In the genomic region with DNA sequence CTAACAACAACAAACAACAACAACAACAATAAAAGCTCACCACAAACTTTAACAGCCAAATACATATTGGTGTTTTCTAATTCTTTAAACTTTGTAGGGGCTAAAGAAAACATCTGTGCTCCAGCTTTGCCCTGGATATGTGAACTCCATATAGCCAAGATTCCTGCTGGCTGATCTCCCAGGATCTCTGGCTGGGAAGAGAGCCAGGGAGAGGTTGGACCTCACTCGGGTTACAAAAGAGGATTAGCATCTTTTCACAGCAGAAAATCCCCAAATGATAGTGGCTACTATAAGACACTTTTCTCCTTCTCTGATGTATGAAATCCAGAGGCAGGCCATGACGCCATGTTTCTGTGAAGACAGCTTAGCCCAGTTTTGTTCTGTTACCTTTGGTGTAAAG, we compare ENCODE assay signal across 8 mouse cellular contexts. TPM values are rescaled to one million over a fixed set of nuclear protein-coding genes. Genes with fewer than 3 reads are reported as not detected.
DNase-seq lines count a peak whose midpoint lies in the region; ATAC-seq lines count a peak whose summit lies in the region.

No protein-coding gene starts in this region.

- WGBS in hindbrain, embryonic 14.5 days = 41% methylated on average over 2 of the region's 2 CpGs
- 66% methylated on average over 2 of the region's 2 CpGs for WGBS in hindbrain, embryonic 11.5 days

- no peaks in the 10 kb centered on the region for H3K9me3 ChIP-seq in hindbrain, embryonic 14.5 days (ENCODE audit: control insufficient read depth, low read length)
- no peaks in the 10 kb centered on the region for H3K9me3 ChIP-seq in hindbrain, embryonic 11.5 days (ENCODE audit: control insufficient read depth, low read length)

- H3K27ac ChIP-seq in hindbrain, embryonic 14.5 days = no peak overlapping the region
- no peak overlapping the region for H3K27ac ChIP-seq in hindbrain, embryonic 11.5 days (ENCODE audit: low read depth, low read length)

- H3K4me1 ChIP-seq in hindbrain, embryonic 14.5 days (replicated peaks; ENCODE audit: control insufficient read depth, insufficient read depth, low read length) = no peaks in the 10 kb centered on the region
- no peaks in the 10 kb centered on the region for H3K4me1 ChIP-seq in hindbrain, embryonic 11.5 days (replicated peaks; ENCODE audit: control insufficient read depth, insufficient read depth, low read length)

- no peak overlapping the region for H3K4me3 ChIP-seq in hindbrain, embryonic 14.5 days (replicated peaks; ENCODE audit: low read length)
- H3K4me3 ChIP-seq in hindbrain, embryonic 11.5 days (ENCODE audit: low read depth, low read length) = no peak overlapping the region

- no peaks in the 10 kb centered on the region for H3K36me3 ChIP-seq in hindbrain, embryonic 14.5 days (replicated peaks; ENCODE audit: control insufficient read depth, insufficient read depth)
- H3K36me3 ChIP-seq in hindbrain, embryonic 11.5 days (ENCODE audit: control insufficient read depth, insufficient read depth, low read length) = no peaks in the 10 kb centered on the region

- no peak overlapping the region for H3K4me2 ChIP-seq in hindbrain, embryonic 14.5 days (replicated peaks)
- no peak overlapping the region for H3K4me2 ChIP-seq in hindbrain, embryonic 11.5 days (replicated peaks; ENCODE audit: low read depth, low read length)

- DNase-seq in hindbrain, embryonic 14.5 days (ENCODE audit: low spot score) = peak; percentile 71
- DNase-seq in hindbrain, embryonic 11.5 days (ENCODE audit: low spot score) = no peak
- DNase-seq in adrenal gland, postnatal 25 days = peak; percentile 41
- DNase-seq in heart, postnatal 14 days = peak; percentile 51 to 66
- peak; percentile 30 for DNase-seq in ovary, adult 18-20 months (ENCODE audit: low spot score)
- no peak for DNase-seq in left cerebral cortex, postnatal 14 days (ENCODE audit: low spot score in 2 of 2)
- no peak for DNase-seq in right cerebral cortex, adult 18-20 months

- no peak overlapping the region for H3K9ac ChIP-seq in hindbrain, embryonic 14.5 days
- no peak overlapping the region for H3K9ac ChIP-seq in hindbrain, embryonic 11.5 days (ENCODE audit: low read depth, low read length)

- intact Hi-C loops in heart, postnatal 14 days (cut with DNase I) = no loop called here
- intact Hi-C loops in left cerebral cortex, postnatal 14 days (cut with DNase I) = no loop called here

- no peaks in the 10 kb centered on the region for H3K27me3 ChIP-seq in hindbrain, embryonic 14.5 days (ENCODE audit: control insufficient read depth, insufficient read depth, low read length)
- H3K27me3 ChIP-seq in hindbrain, embryonic 11.5 days (ENCODE audit: control insufficient read depth, insufficient read depth, low read length) = no peaks in the 10 kb centered on the region

- ATAC-seq in hindbrain, embryonic 14.5 days (ENCODE audit: low FRiP score) = no peak
- ATAC-seq in hindbrain, embryonic 11.5 days (ENCODE audit: low FRiP score) = no peak
- ATAC-seq in erythroid progenitor cell, adult 5-6 weeks (replicated peaks; ENCODE audit: low FRiP score, poor library complexity, severe bottlenecking) = no peak

RNA-seq across cellular contexts. Expression of a gene that starts 6.7 kb away (rescaled TPM):
- 3.0 and 3.3 TPM in 2 replicates for polyA plus RNA-seq in hindbrain, embryonic 14.5 days (2014; fragmentation: Nextera tagmentation; extraction: Ambion mirVana)
- 4.7 and 6.0 TPM in 2 replicates for polyA plus RNA-seq in hindbrain, embryonic 11.5 days (2014; fragmentation: Nextera tagmentation; extraction: Ambion mirVana)
- 2.8 and 3.6 TPM in 2 replicates for total RNA-seq in adrenal gland, postnatal 25 days (2021)
- total RNA-seq in heart, postnatal 14 days (2021) = 1 to 10 TPM; 1.2 to 3.2 TPM
- 6.3 and 9.4 TPM in 2 replicates for total RNA-seq in erythroid progenitor cell, adult 5-6 weeks (2015; ENCODE audit: low replicate concordance)
- 0.98 and 4.9 TPM in 2 replicates for total RNA-seq in erythroid progenitor cell, adult 5-6 weeks (2017; ENCODE audit: low replicate concordance)
- 1 to 10 TPM in 1 of 2 experiments, under 1 TPM in 1; 0.94 to 2.0 TPM for total RNA-seq in left cerebral cortex, postnatal 14 days (2021)

Comparison
In these comparisons a context has a peak if more than half of its experiments do, and no peak if none do; other contexts are left out.
1. DNase-seq: peak in hindbrain, embryonic 14.5 days (single experiment), adrenal gland, postnatal 25 days (single experiment), heart, postnatal 14 days (2 of 2) and ovary, adult 18-20 months (single experiment); none in hindbrain, embryonic 11.5 days (single experiment), left cerebral cortex, postnatal 14 days (0 of 2) and right cerebral cortex, adult 18-20 months (single experiment).